Mouse (Mus musculus) embryonic fibroblast, embryonic 13.5 days (primary cell): ENCODE results near the gene Vmn2r67.

Experiments
- CTCF ChIP-seq: IDR thresholded peaks from 2 replicates; pipeline ENCODE4 v1.5.1; 2011; ENCODE audit warnings: mild to moderate bottlenecking, control low read depth, low read length, moderate library complexity, borderline replicate concordance; ENCODE audit not compliant: insufficient read depth
- POLR2A ChIP-seq: IDR thresholded peaks from 2 replicates; pipeline ENCODE4 v1.6.1; 2011; ENCODE audit warnings: low read depth, mild to moderate bottlenecking, control low read depth, low read length, moderate library complexity

- TF ChIP-seq POLR2A (no peak), CTCF (no peak)
These were observed at the start of gene Vmn2r67 for GRCm38 (mm10) chr7:85155898-85156297.
